Mouse (Mus musculus) embryonic facial prominence, embryonic 10.5 days (tissue): ENCODE results near the gene Prkg2. TPM values are rescaled to one million over a fixed set of nuclear protein-coding genes. Genes with fewer than 3 reads are reported as not detected.

Experiments
- DNase-seq: peaks from one replicate; pipeline ENCODE4 v3.0.0-alpha.2; 2017; ENCODE audit warnings: low spot score
- H3K27ac ChIP-seq: fragments of 300-500 bp; sonication (generic); replicated peaks from 2 replicates; pipeline ENCODE4 v1.5.1; 2016; ENCODE audit warnings: mild to moderate bottlenecking
- H3K27me3 ChIP-seq: fragments of 300-500 bp; sonication (generic); replicated peaks from 2 replicates; pipeline ENCODE4 v1.6.1; 2016; ENCODE audit warnings: low read depth, mild to moderate bottlenecking; ENCODE audit not compliant: poor library complexity, severe bottlenecking
- H3K36me3 ChIP-seq: fragments of 300-500 bp; sonication (generic); replicated peaks from 2 replicates; pipeline ENCODE4 v1.6.1; 2016; ENCODE audit warnings: mild to moderate bottlenecking, moderate library complexity
- H3K4me1 ChIP-seq: fragments of 300-500 bp; sonication (generic); 2 replicates; pipeline ENCODE4 v1.6.1; 2016
- H3K4me3 ChIP-seq: fragments of 300-500 bp; sonication (generic); 2 replicates; pipeline ENCODE4 v1.5.1; 2016; ENCODE audit warnings: mild to moderate bottlenecking, moderate library complexity
- H3K9me3 ChIP-seq: fragments of 300-500 bp; sonication (generic); 2 replicates; pipeline ENCODE4 v1.6.1; 2016; ENCODE audit warnings: mild to moderate bottlenecking
- WGBS: fragments of 180-500 bp; shearing (Covaris S2); methylation state at CpG from one replicate; pipeline ENCODE4 v1.1.7; 2016; 5-methylcytosine and 5-hydroxymethylcytosine counted together
- polyA plus RNA-seq: library from polyadenylated mRNA; unstranded; fragments of >200 nt; fragmentation: Nextera tagmentation; extraction: Ambion mirVana; gene quantifications from 2 replicates; pipeline ENCODE4 v1.2.1, GENCODE M21; 2016

Prkg2 gene
- polyA plus RNA-seq, 1 experiment from 2014 or later: 1.4 TPM

DNA sequence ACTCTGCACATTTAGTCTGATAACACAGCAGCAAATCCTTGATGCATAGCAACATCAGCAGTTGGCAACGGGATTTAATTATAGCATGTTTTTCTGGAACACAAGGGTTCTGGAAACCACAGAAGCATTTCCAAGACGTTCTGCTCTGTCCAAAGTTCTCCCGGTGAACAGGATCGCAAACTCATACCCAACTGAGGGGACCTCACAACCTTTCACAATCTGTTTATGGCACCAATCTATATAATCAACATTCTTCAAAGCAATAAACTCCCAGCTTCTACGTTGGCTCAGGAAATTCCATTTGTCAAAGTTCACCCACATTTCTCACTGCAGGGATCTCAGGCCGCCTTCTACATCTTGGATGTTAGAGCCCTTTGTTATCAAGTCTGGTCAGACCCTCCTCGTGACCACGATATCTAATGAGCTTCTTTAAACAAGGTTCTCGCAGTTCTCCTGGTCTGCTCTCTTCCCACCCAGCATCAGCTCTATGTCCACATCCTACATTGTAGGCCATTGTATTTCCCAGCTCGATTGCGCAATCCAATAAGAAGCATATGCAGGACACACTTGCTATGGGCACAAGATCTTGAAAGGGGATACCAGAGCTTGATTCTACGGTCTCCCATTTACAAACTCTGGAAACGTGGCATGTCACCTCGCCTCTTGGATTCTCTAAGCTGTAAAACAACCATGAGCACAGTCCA is 26.6 kb downstream of the Prkg2 start:
- Histone ChIP-seq H3K9me3 (no peaks in the 10 kb centered on the region), H3K27ac (no peak overlapping the region), H3K4me1 (peaks cover 5% of the 10 kb centered on the region; the same call in 1 of the 2 replicates), H3K36me3 (no peaks in the 10 kb centered on the region), H3K27me3 (no peaks in the 10 kb centered on the region), H3K4me3 (no peak overlapping the region)
- 90% methylated on average over 14 of the region's 14 CpGs for whole genome bisulfite sequencing
- DNase-seq: no peak

DNA sequence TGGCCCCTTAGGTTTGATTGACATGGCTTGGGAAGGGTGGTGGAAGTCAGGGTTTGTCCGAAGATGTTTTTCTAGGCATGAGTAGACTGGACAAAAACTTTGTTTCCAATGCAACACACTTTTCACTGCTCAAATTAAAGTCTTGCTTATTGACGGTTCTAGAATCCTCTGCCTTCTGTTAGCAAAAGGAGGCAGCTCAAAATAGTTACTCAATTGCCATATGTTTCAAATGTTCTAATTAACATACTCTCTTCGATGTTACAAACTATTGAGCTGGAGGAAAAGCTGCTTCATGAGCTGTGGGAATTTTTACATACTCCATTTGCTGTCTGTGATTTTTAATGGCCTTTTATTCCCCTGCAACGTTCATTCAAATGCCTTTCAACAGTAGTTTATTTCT is 39.0 kb downstream of the Prkg2 start:
- Histone ChIP-seq H3K4me3 (no peak overlapping the region), H3K9me3 (no peaks in the 10 kb centered on the region), H3K27ac (no peak overlapping the region), H3K36me3 (no peaks in the 10 kb centered on the region), H3K27me3 (no peaks in the 10 kb centered on the region), H3K4me1 (no peaks in the 10 kb centered on the region)
- WGBS: 76% methylated on average over 4 of the region's 4 CpGs
- DNase-seq: no peak

DNA sequence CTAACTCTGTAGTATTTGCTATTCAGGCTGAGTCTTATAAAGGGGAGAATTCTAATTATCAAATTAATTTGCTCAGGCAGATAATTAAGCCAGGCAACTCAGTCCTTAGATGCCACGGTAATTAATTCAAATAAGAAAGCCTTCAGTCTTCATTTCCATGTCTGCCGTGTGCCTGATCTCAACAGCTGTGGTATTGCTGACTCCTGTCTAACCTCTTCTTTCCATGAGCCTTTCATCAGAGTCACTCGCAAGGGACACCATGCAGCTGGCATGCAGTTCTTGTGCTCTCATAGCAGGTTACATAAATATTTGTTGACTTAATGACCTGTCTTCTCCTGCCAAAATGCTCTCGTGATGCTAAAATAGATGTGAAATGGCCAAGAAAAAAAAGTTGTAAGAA is 41.4 kb downstream of the Prkg2 start:
- Histone ChIP-seq H3K27ac (no peak overlapping the region), H3K4me3 (no peak overlapping the region), H3K36me3 (no peaks in the 10 kb centered on the region), H3K27me3 (no peaks in the 10 kb centered on the region), H3K9me3 (no peaks in the 10 kb centered on the region), H3K4me1 (no peaks in the 10 kb centered on the region)
- 68% methylated on average over 4 of the region's 4 CpGs for WGBS
- no peak for DNase-seq

DNA sequence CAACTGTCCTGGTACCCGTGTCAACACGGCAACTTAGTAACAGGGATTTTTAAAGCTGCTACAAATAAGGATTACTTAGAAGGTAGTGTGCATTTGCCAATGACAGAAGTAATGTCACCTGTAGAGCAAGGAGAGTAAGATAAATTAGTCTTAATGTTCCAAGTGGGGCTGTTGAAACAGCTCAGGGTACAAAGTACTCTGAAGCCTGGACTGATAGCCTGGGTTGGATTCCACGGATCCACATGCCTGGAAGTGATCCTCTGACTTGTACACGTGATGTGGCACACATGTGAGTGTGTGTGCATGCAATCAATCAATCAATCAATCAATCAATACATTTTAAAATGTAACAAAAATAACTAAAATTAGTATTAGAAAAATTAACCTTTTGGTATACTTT is 45.6 kb downstream of the Prkg2 start:
- H3K4me1 ChIP-seq: peaks cover 10% of the 10 kb centered on the region
- 91% methylated on average over 4 of the region's 4 CpGs for WGBS
- H3K27ac ChIP-seq: no peak overlapping the region
- H3K27me3 ChIP-seq: no peaks in the 10 kb centered on the region
- H3K9me3 ChIP-seq: no peaks in the 10 kb centered on the region
- no peaks in the 10 kb centered on the region for H3K36me3 ChIP-seq
- DNase-seq: no peak
- no peak overlapping the region for H3K4me3 ChIP-seq

DNA sequence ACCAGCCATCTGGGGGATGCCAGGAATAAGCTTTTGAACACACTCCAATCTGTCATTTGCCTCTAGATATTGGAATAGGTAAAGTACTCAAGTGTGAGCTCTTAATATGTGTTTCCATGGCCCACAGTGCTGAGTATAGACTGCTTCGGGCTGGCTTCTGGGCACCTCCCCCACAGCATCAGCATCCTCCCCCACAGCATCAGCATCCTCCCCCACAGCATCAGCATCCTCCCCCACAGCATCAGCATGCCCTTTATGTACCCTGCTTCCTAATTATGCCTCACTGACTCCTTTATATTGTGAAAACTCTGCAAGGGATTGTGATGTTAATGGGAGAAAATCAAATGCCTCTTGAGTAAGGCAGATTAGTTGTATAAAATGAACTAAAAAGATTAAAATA is 49.5 kb downstream of the Prkg2 start:
- WGBS: 54% methylated on average over 1 of the region's 1 CpGs
- Histone ChIP-seq H3K9me3 (no peaks in the 10 kb centered on the region), H3K27me3 (no peaks in the 10 kb centered on the region), H3K27ac (no peak overlapping the region), H3K4me3 (no peak overlapping the region), H3K36me3 (no peaks in the 10 kb centered on the region), H3K4me1 (peaks cover 27% of the 10 kb centered on the region)
- DNase-seq: no peak

DNA sequence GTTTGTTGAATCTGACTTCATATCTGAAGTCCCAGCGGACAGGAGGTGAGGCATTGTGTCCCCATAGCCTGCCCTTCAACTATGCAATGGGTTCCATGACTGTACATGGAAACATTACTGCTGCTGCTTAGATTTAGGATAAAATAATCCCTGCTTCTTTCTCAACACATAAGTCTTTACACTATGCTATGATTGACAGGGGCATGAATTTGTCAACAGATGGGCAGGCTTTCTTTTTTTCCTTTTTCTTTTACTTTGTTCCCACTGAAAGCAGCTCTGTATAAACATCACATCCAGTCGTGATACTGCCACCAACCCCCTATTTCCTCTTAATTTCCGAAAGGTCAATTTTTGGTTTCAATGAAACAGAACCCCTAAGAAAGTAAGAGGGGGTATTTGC is 50.0 kb downstream of the Prkg2 start:
- Histone ChIP-seq H3K4me3 (no peak overlapping the region), H3K27ac (no peak overlapping the region), H3K4me1 (peaks cover 27% of the 10 kb centered on the region), H3K27me3 (no peaks in the 10 kb centered on the region), H3K36me3 (no peaks in the 10 kb centered on the region), H3K9me3 (no peaks in the 10 kb centered on the region)
- DNase-seq: no peak
- WGBS: 63% methylated on average over 3 of the region's 3 CpGs

DNA sequence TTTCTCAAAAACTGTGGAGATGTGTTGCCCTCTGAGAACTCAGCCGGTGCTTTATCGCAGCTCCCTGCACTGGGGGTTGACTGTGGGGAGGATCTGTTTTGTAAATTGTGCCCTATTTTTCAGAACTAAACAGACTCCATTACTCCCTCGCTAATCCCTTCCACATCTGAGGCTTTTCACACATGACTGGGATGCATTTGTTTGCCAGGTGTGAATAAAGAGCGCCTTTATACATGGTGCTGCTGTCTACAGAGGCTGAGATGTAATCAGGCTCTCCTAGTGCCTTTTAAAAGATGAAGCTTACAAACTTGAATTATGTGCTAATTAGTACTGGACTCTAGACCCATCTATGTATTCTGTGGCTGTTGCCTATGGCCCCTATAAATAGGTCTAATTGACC is 50.7 kb downstream of the Prkg2 start:
- H3K36me3 ChIP-seq: no peaks in the 10 kb centered on the region
- no peak overlapping the region; the same call in 1 of the 2 replicates for H3K27ac ChIP-seq
- no peaks in the 10 kb centered on the region for H3K27me3 ChIP-seq
- no peak overlapping the region for H3K4me3 ChIP-seq
- peaks cover 27% of the 10 kb centered on the region for H3K4me1 ChIP-seq
- DNase-seq: no peak
- H3K9me3 ChIP-seq: no peaks in the 10 kb centered on the region
- 26% methylated on average over 4 of the region's 4 CpGs for WGBS

DNA sequence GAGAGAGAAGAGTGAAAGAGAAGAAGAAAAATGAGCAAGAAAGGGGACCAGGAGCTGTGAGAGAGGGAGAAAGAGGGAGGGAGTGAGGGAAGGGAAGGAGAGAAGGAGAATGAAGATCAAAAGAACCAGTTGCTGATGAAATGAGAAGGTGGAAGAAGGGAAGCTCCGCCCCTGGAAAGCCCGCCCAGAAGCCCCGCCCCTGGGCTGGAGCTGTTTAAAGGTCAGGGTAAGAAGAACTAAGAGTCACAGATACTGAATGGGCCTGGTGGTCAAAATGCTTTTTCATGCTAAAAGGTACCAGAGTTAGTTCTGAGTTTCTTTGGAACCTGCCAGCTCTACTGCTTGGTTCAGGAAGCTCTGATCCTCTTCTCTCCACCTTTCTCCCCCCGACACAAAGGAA is 51.1 kb downstream of the Prkg2 start:
- H3K4me3 ChIP-seq: no peak overlapping the region

DNA sequence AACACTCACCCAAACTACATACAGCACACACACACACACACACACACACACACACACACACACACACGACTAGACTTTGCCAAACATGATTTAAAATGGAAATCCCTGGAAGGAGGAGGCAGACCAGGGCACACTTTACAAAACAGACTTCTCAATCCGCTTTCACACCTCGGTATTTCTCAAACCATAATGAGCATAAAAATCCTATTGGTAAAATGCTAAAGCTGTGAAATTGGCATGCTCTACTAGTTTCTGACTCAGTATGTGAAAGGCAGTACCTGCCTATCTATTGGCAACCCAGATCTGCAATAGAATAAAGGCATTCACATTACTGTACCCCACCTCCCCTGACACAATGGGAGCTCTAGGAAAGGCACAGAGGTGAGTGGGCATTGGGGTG is 52.1 kb downstream of the Prkg2 start:
- no peaks in the 10 kb centered on the region for H3K9me3 ChIP-seq
- DNase-seq: no peak
- H3K4me3 ChIP-seq: no peak overlapping the region
- peaks cover 27% of the 10 kb centered on the region for H3K4me1 ChIP-seq
- no peaks in the 10 kb centered on the region for H3K36me3 ChIP-seq
- no peak overlapping the region for H3K27ac ChIP-seq
- H3K27me3 ChIP-seq: no peaks in the 10 kb centered on the region
- 84% methylated on average over 3 of the region's 3 CpGs for WGBS

More for the DNA sequence above, 51.1 kb downstream of the Prkg2 start:
- 21% methylated on average over 4 of the region's 4 CpGs for WGBS
- H3K4me1 ChIP-seq: peaks cover 27% of the 10 kb centered on the region
- no peaks in the 10 kb centered on the region for H3K27me3 ChIP-seq
- no peaks in the 10 kb centered on the region for H3K36me3 ChIP-seq
- H3K27ac ChIP-seq: peak overlapping the region; percentile 14; the same call in 1 of the 2 replicates
- DNase-seq: peak; percentile 15
- H3K9me3 ChIP-seq: no peaks in the 10 kb centered on the region

DNA sequence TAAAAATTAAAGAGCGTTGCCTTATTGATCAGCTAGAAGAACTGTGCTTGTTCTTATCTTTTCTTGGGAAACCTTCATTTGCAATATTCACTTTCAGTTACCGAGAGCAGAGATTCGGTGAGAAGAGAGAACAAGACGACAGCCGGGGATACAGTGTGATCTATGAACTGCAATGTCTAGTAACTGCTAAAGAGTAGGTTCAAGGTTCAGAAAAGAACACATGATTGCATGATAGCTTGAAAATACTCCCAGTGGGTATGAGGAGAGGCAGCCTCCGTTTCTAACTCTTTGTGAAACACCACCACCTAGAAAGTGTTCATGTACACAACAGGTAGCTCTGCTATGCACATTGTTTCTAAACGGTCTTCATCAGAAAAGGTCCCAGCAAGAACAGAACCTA is 55.8 kb downstream of the Prkg2 start:
- no peak for DNase-seq
- H3K27ac ChIP-seq: no peak overlapping the region
- no peaks in the 10 kb centered on the region for H3K27me3 ChIP-seq
- H3K4me1 ChIP-seq: peaks cover 19% of the 10 kb centered on the region
- H3K36me3 ChIP-seq: no peaks in the 10 kb centered on the region
- H3K4me3 ChIP-seq: no peak overlapping the region
- 88% methylated on average over 7 of the region's 7 CpGs for WGBS
- H3K9me3 ChIP-seq: no peaks in the 10 kb centered on the region

DNA sequence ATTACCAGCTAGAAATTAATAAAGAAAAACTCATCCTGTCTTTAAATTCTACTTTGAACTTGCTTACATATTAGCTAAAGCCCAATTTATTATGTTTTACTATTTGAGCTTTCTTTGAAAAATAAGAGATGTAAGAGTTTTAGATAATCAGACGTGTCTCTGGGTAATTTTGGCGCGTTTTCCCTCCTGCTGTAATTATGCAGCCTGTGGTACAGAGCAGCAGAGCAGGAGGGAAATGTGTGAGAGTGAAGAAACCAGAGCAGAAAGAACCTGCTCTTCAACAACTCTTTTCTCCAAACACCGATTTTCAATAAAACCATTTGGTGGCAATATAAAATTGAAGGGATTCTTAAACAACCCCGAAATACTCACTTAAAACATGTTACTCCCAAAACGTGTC is 58.8 kb downstream of the Prkg2 start:
- no peaks in the 10 kb centered on the region for H3K36me3 ChIP-seq
- WGBS: 86% methylated on average over 6 of the region's 6 CpGs
- H3K4me3 ChIP-seq: no peak overlapping the region
- H3K9me3 ChIP-seq: no peaks in the 10 kb centered on the region
- no peak for DNase-seq
- H3K4me1 ChIP-seq: peaks cover 9% of the 10 kb centered on the region; the same call in 1 of the 2 replicates
- no peak overlapping the region for H3K27ac ChIP-seq
- H3K27me3 ChIP-seq: no peaks in the 10 kb centered on the region

DNA sequence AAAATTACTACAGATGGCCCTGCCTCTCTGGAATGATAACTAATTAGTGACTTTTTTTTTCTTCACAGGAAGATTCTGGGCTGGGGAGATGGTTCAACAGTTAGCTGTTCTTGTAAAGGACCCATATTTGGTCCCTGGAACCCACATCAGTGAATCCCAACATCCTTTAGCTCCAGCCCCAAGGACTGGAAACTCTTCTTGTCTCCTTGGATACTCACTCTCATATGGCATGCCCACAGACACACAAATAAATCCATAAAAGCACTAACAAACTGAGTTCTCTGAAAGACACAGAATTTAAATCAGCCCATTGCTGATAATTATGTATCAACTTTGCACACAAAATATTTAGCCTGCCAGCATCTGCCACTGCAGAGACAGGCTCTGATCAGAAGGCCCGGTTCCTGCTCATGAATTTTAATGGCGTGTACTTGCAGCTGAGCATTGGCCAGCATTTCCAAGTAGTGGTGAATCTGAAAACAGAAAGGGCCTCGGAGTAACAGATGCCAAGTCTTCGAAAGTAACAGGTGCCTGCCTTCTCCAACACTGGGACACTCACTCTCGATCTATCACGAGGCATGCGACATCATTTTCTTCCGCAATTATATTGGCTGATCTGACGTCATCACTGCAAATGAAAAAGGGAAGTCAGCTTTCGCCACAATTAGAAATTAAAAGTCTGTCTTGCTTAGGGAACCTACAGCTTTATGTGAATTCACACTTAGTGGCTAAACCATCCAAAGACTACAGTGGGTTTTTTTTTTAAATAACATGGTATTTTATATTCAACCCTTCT is 61.1 kb downstream of the Prkg2 start:
- Histone ChIP-seq H3K4me3 (no peak overlapping the region), H3K9me3 (no peaks in the 10 kb centered on the region), H3K4me1 (peaks cover 5% of the 10 kb centered on the region; the same call in 1 of the 2 replicates), H3K36me3 (no peaks in the 10 kb centered on the region), H3K27ac (no peak overlapping the region), H3K27me3 (no peaks in the 10 kb centered on the region)
- 88% methylated on average over 10 of the region's 10 CpGs for WGBS
- DNase-seq: no peak

DNA sequence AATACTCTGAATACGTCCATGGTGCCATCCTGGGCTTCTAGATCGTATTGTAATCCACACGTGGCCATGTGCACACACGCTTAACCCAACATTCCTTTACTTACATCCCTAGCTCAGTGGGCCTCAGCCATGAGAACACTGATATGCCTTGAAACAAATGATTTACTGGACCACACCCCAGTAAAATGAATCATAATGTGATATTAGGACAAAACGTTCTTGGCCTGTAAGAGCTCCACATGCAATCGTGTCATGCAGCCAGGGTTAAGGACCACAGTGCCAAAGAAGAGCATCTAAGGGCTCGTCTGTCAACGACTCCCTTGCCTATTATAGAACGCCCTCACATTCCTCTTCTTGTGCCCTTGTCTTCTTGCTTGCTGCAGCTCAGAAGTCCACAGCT is 70.5 kb downstream of the Prkg2 start:
- no peak for DNase-seq
- no peaks in the 10 kb centered on the region for H3K9me3 ChIP-seq
- H3K36me3 ChIP-seq: no peaks in the 10 kb centered on the region
- H3K27ac ChIP-seq: no peak overlapping the region
- no peaks in the 10 kb centered on the region for H3K27me3 ChIP-seq
- no peaks in the 10 kb centered on the region for H3K4me1 ChIP-seq
- no peak overlapping the region for H3K4me3 ChIP-seq
- 87% methylated on average over 9 of the region's 9 CpGs for WGBS
